11 mouse cellular contexts compared by ENCODE assay signal in the genomic region with DNA sequence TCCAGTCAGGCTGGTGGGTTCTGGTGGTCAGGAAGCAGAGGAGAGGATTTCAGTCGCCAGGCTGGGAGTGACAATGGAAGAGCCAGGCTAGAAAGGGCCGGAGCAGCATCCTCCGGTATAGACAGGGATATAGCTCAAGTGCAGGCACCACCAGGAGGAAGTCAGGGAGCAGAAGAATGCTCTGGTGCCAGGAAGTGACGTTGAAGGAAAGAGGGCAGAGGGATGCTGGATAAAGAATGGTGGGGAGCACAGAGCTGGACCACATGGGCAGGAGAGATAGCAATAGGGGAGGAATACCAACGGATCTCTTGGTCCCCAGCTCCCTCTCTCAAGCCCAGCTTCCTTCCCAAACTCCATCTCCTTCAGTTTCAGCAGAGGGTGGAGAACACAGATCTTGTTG. TPM values are rescaled to one million over a fixed set of nuclear protein-coding genes. Genes with fewer than 3 reads are reported as not detected.
DNase-seq lines count a peak whose midpoint lies in the region; ATAC-seq and TF ChIP-seq lines count a peak whose summit lies in the region.
"Had no signal": no experiment of that assay in that cellular context is flagged by ENCODE, and none has a peak within 500 bp of the region (broad histone marks: within the 10 kb centered on the region; RNA-seq: fewer than 3 reads in every experiment).

No protein-coding gene starts in this region.

- TF ChIP-seq RAD21 in CH12.LX (IDR thresholded peaks at IDR 0.05; ENCODE audit: low read depth, low read length): no peak

- no peak overlapping the region; the same call in 1 of the 2 replicates for H3K9ac ChIP-seq in CH12.LX (ENCODE audit: insufficient read depth, low read depth)
- peak overlapping the region; percentile 85 for H3K9ac ChIP-seq in forebrain, embryonic 14.5 days (ENCODE audit: low read length)
- no peak overlapping the region; the same call in 1 of the 2 replicates for H3K9ac ChIP-seq in midbrain, embryonic 11.5 days (ENCODE audit: low read length)
- H3K9ac ChIP-seq in kidney, embryonic 16.5 days (replicated peaks; ENCODE audit: low read length): no peak overlapping the region
- H3K9ac ChIP-seq: stomach, embryonic 15.5 days had no signal

- no peaks in the 10 kb centered on the region for H3K79me2 ChIP-seq in CH12.LX (replicated peaks; ENCODE audit: control insufficient read depth, extremely low read depth, insufficient read depth, poor library complexity, severe bottlenecking)

- dilution Hi-C loops in CH12.LX (cut with MboI; ENCODE audit: extremely low pct_ligation_motif_present, extremely low pct_unique_long_range_greater_than_20kb, low sequenced_read_pairs): no loop called here

- TF ChIP-seq EP300 in CH12.LX (IDR thresholded peaks at IDR 0.05; ENCODE audit: low read length): no peak

- H3K9me3 ChIP-seq in CH12.LX (replicated peaks; ENCODE audit: low read length): no peaks in the 10 kb centered on the region
- H3K9me3 ChIP-seq in forebrain, embryonic 14.5 days (replicated peaks; ENCODE audit: control insufficient read depth, low read length): no peaks in the 10 kb centered on the region
- no peaks in the 10 kb centered on the region for H3K9me3 ChIP-seq in midbrain, embryonic 11.5 days (ENCODE audit: control insufficient read depth, low read length)
- no peaks in the 10 kb centered on the region for H3K9me3 ChIP-seq in kidney, embryonic 16.5 days (ENCODE audit: low read length)
- H3K9me3 ChIP-seq: stomach, embryonic 15.5 days had no signal

- H3K27ac ChIP-seq in CH12.LX (ENCODE audit: insufficient read depth, low read depth): no peak overlapping the region
- H3K27ac ChIP-seq in forebrain, embryonic 14.5 days (ENCODE audit: low read depth, low read length): no peak overlapping the region
- H3K27ac ChIP-seq in midbrain, embryonic 11.5 days (ENCODE audit: low read depth, low read length): no peak overlapping the region
- H3K27ac ChIP-seq in kidney, embryonic 16.5 days (ENCODE audit: low read length): no peak overlapping the region
- H3K27ac ChIP-seq: stomach, embryonic 15.5 days had no signal

- H3K27me3 ChIP-seq in CH12.LX (replicated peaks): peaks cover 38% of the 10 kb centered on the region
- no peaks in the 10 kb centered on the region for H3K27me3 ChIP-seq in forebrain, embryonic 14.5 days (replicated peaks; ENCODE audit: control insufficient read depth, insufficient read depth, low read length)
- no peaks in the 10 kb centered on the region; the same call in 1 of the 2 replicates for H3K27me3 ChIP-seq in midbrain, embryonic 11.5 days (ENCODE audit: control insufficient read depth, insufficient read depth, low read length)
- peaks cover 15% of the 10 kb centered on the region for H3K27me3 ChIP-seq in kidney, embryonic 16.5 days (ENCODE audit: insufficient read depth, low read length)

- H3K4me3 ChIP-seq in CH12.LX (replicated peaks in 1 of 3; ENCODE audit: low read depth in 2 of 3, low read length in 2 of 3, poor library complexity in 1 of 3): peak overlapping the region in 1 of 3 experiments; percentile 59
- H3K4me3 ChIP-seq in forebrain, embryonic 14.5 days (ENCODE audit: low read depth, low read length): peak overlapping the region; percentile 54
- peak overlapping the region; percentile 49; the same call in 1 of the 2 replicates for H3K4me3 ChIP-seq in midbrain, embryonic 11.5 days (ENCODE audit: low read depth, low read length)
- H3K4me3 ChIP-seq in kidney, embryonic 16.5 days (ENCODE audit: low read length): no peak overlapping the region

- WGBS in forebrain, embryonic 14.5 days: 70% methylated on average over 5 of the region's 5 CpGs
- 74% methylated on average over 5 of the region's 5 CpGs for WGBS in midbrain, embryonic 11.5 days
- 65% methylated on average over 5 of the region's 5 CpGs for WGBS in kidney, embryonic 16.5 days

- TF ChIP-seq CTCF in CH12.LX (conservative IDR thresholded peaks at IDR 0.05 in 1 of 2, IDR thresholded peaks at IDR 0.05 in 1 of 2; ENCODE audit: low read depth in 2 of 2, low read length in 2 of 2): no peak

- peaks cover 2 to 17% of the 10 kb centered on the region in 2 experiments; a peak in 2 of 4 replicates for H3K4me1 ChIP-seq in CH12.LX (ENCODE audit: control insufficient read depth in 1 of 2, insufficient read depth in 2 of 2)
- H3K4me1 ChIP-seq in forebrain, embryonic 14.5 days (ENCODE audit: control insufficient read depth, insufficient read depth, low read length): peaks cover 11% of the 10 kb centered on the region
- H3K4me1 ChIP-seq in midbrain, embryonic 11.5 days (ENCODE audit: control insufficient read depth, insufficient read depth, low read length): peaks cover 12% of the 10 kb centered on the region
- H3K4me1 ChIP-seq in kidney, embryonic 16.5 days (ENCODE audit: insufficient read depth, low read length): peaks cover 19% of the 10 kb centered on the region

- in situ Hi-C loops in CH12.LX (cut with MboI; ENCODE audit: low pct_ligation_motif_present, low pct_unique_long_range_greater_than_20kb, low sequenced_read_pairs): loop anchor here (25.0 kb wide), 1 partner anchor 249 kb away; the partner anchor contains the start of gene Procr

- TF ChIP-seq POLR2A in CH12.LX (IDR thresholded peaks at IDR 0.05; ENCODE audit: low read depth, low read length): no peak

- ATAC-seq in forebrain, embryonic 14.5 days: no peak
- no peak for ATAC-seq in midbrain, embryonic 11.5 days (ENCODE audit: low FRiP score)
- ATAC-seq in kidney, embryonic 16.5 days (ENCODE audit: low FRiP score, low TSS enrichment): no peak

- peak overlapping the region; percentile 23; the same call in 1 of the 2 replicates for H3K4me2 ChIP-seq in CH12.LX (ENCODE audit: insufficient read depth, low read depth, poor library complexity, severe bottlenecking)
- peak overlapping the region; percentile 84 for H3K4me2 ChIP-seq in forebrain, embryonic 14.5 days (ENCODE audit: low read length)
- peak overlapping the region; percentile 84 for H3K4me2 ChIP-seq in midbrain, embryonic 11.5 days
- no peak overlapping the region for H3K4me2 ChIP-seq in kidney, embryonic 16.5 days (replicated peaks; ENCODE audit: low read depth, low read length)

- peaks cover 0 to 2% of the 10 kb centered on the region in 2 experiments for H3K36me3 ChIP-seq in CH12.LX (replicated peaks in 1 of 2; ENCODE audit: control insufficient read depth in 1 of 2, insufficient read depth in 1 of 2, low read length in 1 of 2)
- no peaks in the 10 kb centered on the region for H3K36me3 ChIP-seq in forebrain, embryonic 14.5 days (ENCODE audit: control insufficient read depth, insufficient read depth, low read length)
- no peaks in the 10 kb centered on the region for H3K36me3 ChIP-seq in midbrain, embryonic 11.5 days (ENCODE audit: control insufficient read depth, insufficient read depth, low read length)
- H3K36me3 ChIP-seq in kidney, embryonic 16.5 days (ENCODE audit: insufficient read depth, low read length): no peaks in the 10 kb centered on the region
- H3K36me3 ChIP-seq: stomach, embryonic 15.5 days had no signal

- DNase-seq in cerebellum, adult 18-20 months: peak; percentile 50 to 62
- no peak for DNase-seq in cerebellum, postnatal 4 days (ENCODE audit: low spot score in 2 of 2)
- DNase-seq in CH12.LX (ENCODE audit: extremely low read depth): no peak
- no peak for DNase-seq in forebrain, embryonic 14.5 days (ENCODE audit: low spot score)
- no peak for DNase-seq in midbrain, embryonic 11.5 days (ENCODE audit: low spot score, missing footprints)
- no peak for DNase-seq in spleen, postnatal 36 days (ENCODE audit: low spot score in 2 of 2)
- no peak for DNase-seq in adrenal gland, postnatal 4 days (ENCODE audit: low spot score in 2 of 2)
- DNase-seq: kidney, postnatal 4 days had no signal

TF ChIP-seq in CH12.LX, 34 proteins besides CTCF, POLR2A, EP300 and RAD21 (continues in another document):
- no peak for TF ChIP-seq MAFK (IDR thresholded peaks at IDR 0.05; ENCODE audit: insufficient replicate concordance, low read length)
- no peak for TF ChIP-seq NELFE (IDR thresholded peaks at IDR 0.05; ENCODE audit: low read depth, low read length)
- no peak for TF ChIP-seq ETS1 (conservative IDR thresholded peaks at IDR 0.05; ENCODE audit: low read depth, low read length)
- no peak for TF ChIP-seq ZC3H11A (IDR thresholded peaks at IDR 0.05; ENCODE audit: low read depth, low read length)
- no peak for TF ChIP-seq RCOR1 (conservative IDR thresholded peaks at IDR 0.05; ENCODE audit: low read depth, low read length)
- TF ChIP-seq SMC3 (IDR thresholded peaks at IDR 0.05; ENCODE audit: low read depth, low read length): no peak
- TF ChIP-seq KAT2A (IDR thresholded peaks at IDR 0.05; ENCODE audit: insufficient replicate concordance, low read length): no peak
- TF ChIP-seq ZMIZ1 (IDR thresholded peaks at IDR 0.05; ENCODE audit: low read depth, low read length): no peak
- TF ChIP-seq USF1 (IDR thresholded peaks at IDR 0.05; ENCODE audit: low read depth, low read length): no peak
- no peak for TF ChIP-seq MYC (IDR thresholded peaks at IDR 0.05; ENCODE audit: low read depth, low read length)
- no peak for TF ChIP-seq HCFC1 (IDR thresholded peaks at IDR 0.05; ENCODE audit: low read depth, low read length)

RNA-seq across cellular contexts. Expression of gene Acss2, which starts 4.2 kb away (rescaled TPM):
- total RNA-seq in CH12.LX (2012; rRNA removed): 5.6 and 10.0 TPM in 2 replicates
- 8.6 and 11.0 TPM in 2 replicates for total RNA-seq in CH12.LX (2014; rRNA removed)
- polyA plus RNA-seq in CH12.LX (2012; ENCODE audit: insufficient read length, low read depth): 3.0 and 3.4 TPM in 2 replicates
- 17.5 TPM in 2 replicates for polyA plus RNA-seq in forebrain, embryonic 14.5 days (2014; fragmentation: Nextera tagmentation; extraction: Ambion mirVana)
- polyA plus RNA-seq in midbrain, embryonic 11.5 days (2014; fragmentation: Nextera tagmentation; extraction: Ambion mirVana): 21.9 and 23.1 TPM in 2 replicates
- polyA plus RNA-seq in kidney, embryonic 16.5 days (2015; fragmentation: Nextera tagmentation; extraction: Ambion mirVana): 14.7 and 16.0 TPM in 2 replicates
- 10 to 100 TPM; 20.5 to 26.1 TPM for total RNA-seq in adrenal gland, postnatal 4 days (2021)

RNA-seq across cellular contexts. Expression of gene Ggt7, which starts 4.5 kb away (rescaled TPM):
- total RNA-seq in CH12.LX (2012; rRNA removed) (11.4 and 16.5 TPM in 2 replicates), CH12.LX (2014; rRNA removed) (1.7 and 2.5 TPM in 2 replicates)
- polyA plus RNA-seq in CH12.LX (2012; ENCODE audit: insufficient read length, low read depth): 1.7 and 2.9 TPM in 2 replicates
- polyA plus RNA-seq in forebrain, embryonic 14.5 days (2014; fragmentation: Nextera tagmentation; extraction: Ambion mirVana): 18.8 and 25.6 TPM in 2 replicates
- polyA plus RNA-seq in midbrain, embryonic 11.5 days (2014; fragmentation: Nextera tagmentation; extraction: Ambion mirVana): 10.3 and 12.9 TPM in 2 replicates
- polyA plus RNA-seq in kidney, embryonic 16.5 days (2015; fragmentation: Nextera tagmentation; extraction: Ambion mirVana): 3.7 and 3.9 TPM in 2 replicates
- total RNA-seq in adrenal gland, postnatal 4 days (2021): 1 to 10 TPM; 7.5 to 8.2 TPM
- total RNA-seq: common myeloid progenitor, adult 5-6 weeks had no signal

RNA-seq across cellular contexts. Expression of gene Ncoa6, which starts 39.8 kb away (rescaled TPM):
- 5.9 and 6.2 TPM in 2 replicates for total RNA-seq in CH12.LX (2012; rRNA removed)
- 5.2 and 5.4 TPM in 2 replicates for total RNA-seq in CH12.LX (2014; rRNA removed)
- polyA plus RNA-seq in CH12.LX (2012; ENCODE audit: insufficient read length, low read depth): 17.0 and 20.6 TPM in 2 replicates
- polyA plus RNA-seq in forebrain, embryonic 14.5 days (2014; fragmentation: Nextera tagmentation; extraction: Ambion mirVana): 29.9 and 30.8 TPM in 2 replicates
- polyA plus RNA-seq in midbrain, embryonic 11.5 days (2014; fragmentation: Nextera tagmentation; extraction: Ambion mirVana): 33.5 and 33.6 TPM in 2 replicates
- 14.2 and 16.1 TPM in 2 replicates for polyA plus RNA-seq in kidney, embryonic 16.5 days (2015; fragmentation: Nextera tagmentation; extraction: Ambion mirVana)
- total RNA-seq in adrenal gland, postnatal 4 days (2021): 10 to 100 TPM; 54.8 to 65.8 TPM

Comparison
In these comparisons a context has a peak if more than half of its experiments do, and no peak if none do; other contexts are left out.
1. DNase-seq: peak in cerebellum, adult 18-20 months (2 of 2); none in cerebellum, postnatal 4 days (0 of 2), CH12.LX (single experiment), forebrain, embryonic 14.5 days (single experiment), midbrain, embryonic 11.5 days (single experiment), spleen, postnatal 36 days (0 of 2) and adrenal gland, postnatal 4 days (0 of 2).